Mouse (Mus musculus) hindlimb bud, embryonic 11.5 days (tissue): Measurements from ENCODE around the gene Msi2.

ENCODE experiments used
- DNase-seq: peaks from one replicate; pipeline ENCODE4 v3.0.0-alpha.2; 2012; ENCODE audit warnings: low read depth, low spot score; ENCODE audit errors: extremely low spot score

Msi2 gene

GRCm38 (mm10) chr11:88714127-88714526 is 4.2 kb downstream of the Msi2 start:
- DNase-seq, result no peak

GRCm38 (mm10) chr11:88713479-88713878 is 4.8 kb downstream of the Msi2 start:
- no peak for DNase-seq

GRCm38 (mm10) chr11:88709876-88710614 is 8.3 kb downstream of the Msi2 start:
- no peak for DNase-seq

GRCm38 (mm10) chr11:88707228-88707775 is 11.0 kb downstream of the Msi2 start:
- DNase-seq, result no peak

- no peak for DNase-seq
Observed at GRCm38 (mm10) chr11:88704688-88705087, 13.6 kb downstream of the Msi2 start.

GRCm38 (mm10) chr11:88703220-88703619 is 15.1 kb downstream of the Msi2 start:
- DNase-seq, result no peak

- no peak for DNase-seq
Observed at GRCm38 (mm10) chr11:88701976-88702659, 16.2 kb downstream of the Msi2 start.

GRCm38 (mm10) chr11:88701020-88701419 is 17.3 kb downstream of the Msi2 start:
- no peak for DNase-seq

- no peak for DNase-seq
Observed at GRCm38 (mm10) chr11:88700202-88700711, 18.1 kb downstream of the Msi2 start.

GRCm38 (mm10) chr11:88693905-88694893 is 24.1 kb downstream of the Msi2 start:
- DNase-seq, result peak; percentile 69

GRCm38 (mm10) chr11:88693002-88693769 is 25.1 kb downstream of the Msi2 start:
- no peak for DNase-seq

GRCm38 (mm10) chr11:88692374-88692773 is 25.9 kb downstream of the Msi2 start:
- DNase-seq, result no peak

- no peak for DNase-seq
Observed at GRCm38 (mm10) chr11:88690556-88691287, 27.6 kb downstream of the Msi2 start.

GRCm38 (mm10) chr11:88689831-88690459 is 28.4 kb downstream of the Msi2 start:
- DNase-seq, result peak; percentile 77

- no peak for DNase-seq
Observed at GRCm38 (mm10) chr11:88688644-88689043, 29.7 kb downstream of the Msi2 start.

GRCm38 (mm10) chr11:88687711-88688110 is 30.6 kb downstream of the Msi2 start:
- no peak for DNase-seq

GRCm38 (mm10) chr11:88687010-88687409 is 31.3 kb downstream of the Msi2 start:
- no peak for DNase-seq

GRCm38 (mm10) chr11:88686061-88686460 is 32.3 kb downstream of the Msi2 start:
- no peak for DNase-seq
